Mouse (Mus musculus) MN1 (cell line): ENCODE results near the gene Prkag2.

ENCODE experiments used
- DNase-seq: peaks from one replicate; pipeline ENCODE4 v3.0.0-alpha.2; 2016; ENCODE audit warnings: low spot score

Gene Prkag2

DNA sequence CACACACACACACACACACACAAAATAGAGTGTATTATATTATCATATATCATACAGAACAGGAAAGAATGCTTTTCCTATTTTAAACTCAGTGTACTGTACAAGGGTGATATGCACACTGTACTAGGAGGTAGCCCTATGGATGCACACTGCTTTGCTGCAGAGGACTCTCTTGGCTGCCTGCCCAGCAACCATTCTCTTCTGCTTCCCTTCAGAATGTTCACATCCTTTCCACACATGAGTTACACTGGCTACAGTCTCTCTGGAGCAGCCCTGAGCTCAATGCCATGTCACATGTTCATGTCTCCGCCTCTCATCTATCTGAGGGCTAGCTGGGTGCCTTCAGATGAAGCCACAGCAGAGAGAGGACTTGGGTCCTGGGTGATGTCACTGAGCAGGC is 181.3 kb downstream of the Prkag2 start:
- peak; percentile 42 for DNase-seq

DNA sequence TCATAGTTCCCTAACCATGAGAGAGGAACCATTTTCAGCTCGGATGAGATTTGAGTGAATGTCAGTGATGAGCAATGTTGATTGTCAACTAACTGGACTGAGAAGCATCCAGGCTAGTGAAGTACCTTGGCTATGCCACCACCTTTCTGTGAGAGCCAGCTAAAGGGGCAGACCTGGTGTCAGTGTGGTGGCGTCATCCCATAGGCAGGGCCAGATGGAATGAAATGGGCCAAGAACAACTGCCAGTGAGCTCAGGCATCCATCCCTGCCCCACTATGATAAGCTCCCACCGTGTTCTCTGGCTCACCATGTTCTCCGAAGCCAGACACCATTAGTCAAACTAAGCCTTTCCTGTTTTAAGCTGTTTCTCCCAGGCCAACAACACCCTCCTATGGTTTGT is 183.9 kb downstream of the Prkag2 start:
- DNase-seq = no peak

DNA sequence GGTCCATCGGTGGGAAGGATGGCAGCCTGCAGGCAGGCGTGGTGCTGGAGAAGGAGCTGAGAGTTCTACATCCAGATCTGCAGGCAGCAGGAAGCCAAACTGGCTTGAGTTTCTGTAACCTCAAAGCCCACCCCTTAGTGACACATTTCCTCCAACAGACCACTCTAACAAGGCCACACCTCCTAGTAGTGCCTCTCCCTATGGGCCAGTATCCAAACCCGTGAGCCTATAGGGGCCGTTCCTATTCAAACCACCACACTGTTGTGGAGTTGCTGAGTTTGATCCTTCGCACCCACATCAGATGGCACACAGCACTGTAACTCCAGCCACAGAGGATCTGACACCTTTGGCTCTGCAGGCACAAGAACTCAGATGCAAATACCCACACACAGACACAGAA is 185.3 kb downstream of the Prkag2 start:
- no peak for DNase-seq

DNA sequence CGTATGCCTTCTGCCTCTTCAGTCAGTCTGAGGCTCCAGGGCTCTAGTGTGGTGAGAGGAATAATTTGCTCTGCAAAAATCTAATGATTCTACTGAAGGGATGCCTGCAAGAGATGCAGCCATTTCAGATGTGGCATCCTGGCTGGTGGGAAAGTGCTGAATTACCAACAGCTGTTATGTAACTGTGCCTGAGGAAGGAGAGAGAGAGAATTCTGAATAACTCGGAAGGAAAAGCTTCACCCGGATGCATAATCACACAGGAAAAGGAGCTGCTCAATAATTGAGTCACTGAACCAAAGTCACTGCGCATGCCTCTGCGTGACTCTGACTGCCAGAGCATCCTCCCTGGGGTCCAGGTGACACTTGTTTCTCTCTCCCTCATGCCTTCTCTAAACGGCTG is 186.8 kb downstream of the Prkag2 start:
- DNase-seq = no peak

DNA sequence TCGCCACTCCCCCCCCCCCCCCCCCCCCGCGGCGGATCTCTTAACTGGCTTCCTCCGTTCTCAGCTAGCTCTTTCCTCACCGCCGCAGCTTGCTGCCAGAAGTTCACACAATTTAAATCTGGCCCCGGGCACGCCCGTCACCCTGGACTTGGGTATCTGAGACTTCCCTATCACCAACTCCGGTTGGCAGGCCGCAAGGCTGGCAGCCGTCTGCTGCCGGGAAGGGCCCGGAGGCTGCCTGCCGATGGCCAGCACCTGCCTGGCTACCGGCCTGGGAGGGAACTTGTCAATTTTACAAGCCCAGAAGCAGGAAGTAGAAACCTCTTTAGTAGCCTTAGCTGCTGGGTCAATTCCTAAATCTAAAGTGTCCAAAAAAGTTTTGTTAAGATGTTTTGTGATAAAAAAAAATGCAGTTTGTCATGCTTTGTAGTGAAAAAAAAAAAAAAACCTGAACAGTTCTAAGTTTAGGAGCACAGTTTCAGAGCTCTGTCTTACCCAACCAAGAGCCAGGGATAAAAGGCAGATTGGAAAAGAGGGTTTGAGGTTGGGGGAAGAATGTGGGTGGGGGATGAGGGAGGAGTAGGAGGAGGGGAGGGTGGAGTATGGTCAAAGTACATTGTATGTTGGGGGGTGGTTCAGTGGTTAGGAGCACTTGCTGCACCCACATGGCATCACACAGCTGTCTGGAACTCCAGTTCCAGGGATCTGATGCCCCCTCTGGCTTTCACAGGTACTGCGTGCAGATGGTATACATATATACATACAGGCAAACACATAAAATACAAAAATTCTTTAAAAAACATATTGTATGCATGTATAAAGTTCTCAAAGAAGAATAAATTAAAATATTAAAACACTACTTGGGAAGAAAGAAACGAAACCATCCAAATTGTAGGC is 191.4 kb downstream of the Prkag2 start:
- peak; percentile 75 for DNase-seq

DNA sequence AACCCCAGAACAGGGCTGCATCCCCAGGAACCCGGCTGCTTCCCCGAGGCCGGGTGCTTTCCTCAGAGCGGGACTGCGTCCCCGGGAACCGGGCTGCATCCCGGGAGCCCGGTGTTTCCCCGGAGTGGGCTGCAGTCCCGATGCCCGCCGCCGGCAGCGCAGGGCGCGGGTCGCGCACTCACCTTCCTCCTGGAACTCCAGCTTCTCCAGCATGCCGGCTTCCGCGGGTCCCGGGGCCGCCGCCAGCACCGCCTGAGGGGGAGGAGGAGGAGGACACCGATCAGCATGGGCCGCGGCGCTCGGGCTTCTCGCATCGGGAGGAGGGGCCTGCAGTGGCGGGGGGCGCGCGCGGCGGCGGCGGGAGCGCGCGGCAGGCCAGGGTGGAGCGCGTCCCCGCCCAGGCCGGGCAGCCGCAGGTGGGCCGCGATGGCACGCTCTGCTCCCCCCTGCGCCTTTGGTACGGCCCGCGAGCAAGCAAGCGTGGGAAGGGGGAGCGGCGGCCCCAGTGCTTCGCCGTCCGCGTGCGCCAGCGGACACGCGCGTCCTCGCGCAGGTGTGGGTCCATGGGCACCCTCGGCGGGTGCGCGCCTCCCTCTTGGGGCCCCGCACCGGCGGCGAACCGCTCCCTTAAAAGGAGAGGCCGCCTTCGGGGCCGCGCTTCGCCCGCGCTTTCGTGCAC is 192.2 kb downstream of the Prkag2 start:
- DNase-seq = peak; percentile 91

DNA sequence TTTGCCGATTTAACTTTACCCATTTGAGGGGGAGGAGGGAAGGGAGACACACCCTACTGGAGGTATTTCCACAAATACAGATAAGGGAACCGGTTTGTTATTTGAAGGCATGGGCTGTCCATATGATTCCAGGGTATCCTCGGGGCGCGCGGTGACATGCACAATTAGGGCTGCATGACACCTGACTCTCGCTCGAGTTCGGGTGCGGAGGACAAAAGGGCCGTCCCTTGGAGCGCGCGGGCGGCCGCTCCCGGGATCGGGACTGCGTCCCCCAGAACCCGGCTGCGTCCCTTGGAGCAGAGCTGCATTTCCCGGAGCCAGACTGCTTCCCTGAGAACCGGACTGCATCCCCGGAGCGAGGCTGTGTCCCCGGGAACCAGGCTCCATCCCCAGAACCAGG is 192.7 kb downstream of the Prkag2 start:
- no peak for DNase-seq

DNA sequence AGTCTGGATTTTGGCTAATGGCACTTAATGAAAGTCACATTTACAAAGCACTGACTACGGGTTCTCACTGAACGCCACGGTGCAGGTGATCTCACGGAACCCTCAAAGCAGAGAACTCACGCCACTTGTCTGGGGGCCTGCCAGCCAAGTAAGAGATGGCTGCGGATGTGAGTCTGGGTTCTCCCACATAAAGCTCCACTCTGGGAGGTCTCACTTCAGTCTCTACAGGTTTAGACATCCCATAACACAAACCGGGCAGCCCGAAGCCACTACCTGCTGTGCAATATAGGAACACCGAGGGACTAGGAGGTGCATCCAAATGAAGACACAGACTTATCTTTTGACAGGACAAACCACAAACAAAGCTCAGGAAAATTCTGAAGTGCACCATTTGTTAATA is 193.6 kb downstream of the Prkag2 start:
- no peak for DNase-seq

DNA sequence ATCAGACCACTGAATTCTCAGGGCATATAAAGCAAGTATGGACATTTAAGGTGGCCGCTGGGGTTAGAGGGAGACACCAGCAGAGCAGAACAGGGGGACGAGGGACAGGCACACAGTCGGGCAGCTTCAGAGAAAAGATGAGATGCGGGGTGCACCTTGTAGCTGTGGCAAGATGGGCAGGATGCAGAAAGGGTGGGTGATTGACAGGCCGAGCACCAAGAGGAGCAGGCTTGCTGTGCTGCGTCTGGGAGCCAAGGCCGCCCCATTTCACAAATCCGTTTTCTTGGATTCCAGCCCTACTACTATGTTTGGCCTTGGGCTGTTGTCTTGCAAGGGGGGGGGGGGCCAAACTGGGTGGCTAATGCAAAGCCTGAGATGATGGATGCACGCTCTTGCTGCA is 195.5 kb downstream of the Prkag2 start:
- no peak for DNase-seq

DNA sequence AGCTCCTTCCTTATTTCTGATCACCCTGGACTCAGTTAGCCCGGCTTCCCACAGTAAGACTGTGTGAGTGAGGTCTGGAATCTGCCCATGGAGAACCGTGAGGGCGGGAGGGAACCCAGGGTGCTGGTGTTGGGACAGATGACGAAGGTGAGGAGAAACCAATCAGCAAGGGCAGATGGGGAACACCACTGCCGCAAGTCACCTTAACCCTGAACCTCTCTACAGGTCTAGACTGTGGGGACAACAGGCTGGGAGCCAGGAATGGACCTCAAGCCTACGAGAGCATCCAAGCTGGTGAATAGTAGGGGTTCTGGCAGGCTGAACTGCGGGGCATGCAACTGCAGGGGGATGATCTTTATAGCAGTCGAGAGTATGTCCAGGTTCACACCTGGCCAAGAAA is 196.0 kb downstream of the Prkag2 start:
- no peak for DNase-seq

DNA sequence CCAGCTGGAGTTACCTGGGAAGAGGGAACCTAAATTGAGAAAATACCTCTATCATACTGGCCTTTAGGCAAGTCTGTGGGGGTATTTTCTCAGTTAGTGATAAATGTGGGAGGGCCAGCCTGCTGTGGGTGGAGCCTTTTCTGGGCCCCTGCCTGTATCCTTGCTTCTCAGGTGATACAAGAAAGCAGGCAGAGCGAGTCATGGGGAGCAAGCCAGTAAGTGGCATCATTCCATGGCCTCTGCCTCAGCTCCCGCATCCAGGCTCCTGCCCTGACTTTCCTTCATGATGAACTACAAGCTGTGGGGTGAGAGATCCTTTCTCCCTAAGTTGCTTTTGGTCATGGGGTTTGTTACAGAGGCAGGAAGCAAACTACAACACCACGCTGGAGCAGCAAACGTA is 196.4 kb downstream of the Prkag2 start:
- no peak for DNase-seq

DNA sequence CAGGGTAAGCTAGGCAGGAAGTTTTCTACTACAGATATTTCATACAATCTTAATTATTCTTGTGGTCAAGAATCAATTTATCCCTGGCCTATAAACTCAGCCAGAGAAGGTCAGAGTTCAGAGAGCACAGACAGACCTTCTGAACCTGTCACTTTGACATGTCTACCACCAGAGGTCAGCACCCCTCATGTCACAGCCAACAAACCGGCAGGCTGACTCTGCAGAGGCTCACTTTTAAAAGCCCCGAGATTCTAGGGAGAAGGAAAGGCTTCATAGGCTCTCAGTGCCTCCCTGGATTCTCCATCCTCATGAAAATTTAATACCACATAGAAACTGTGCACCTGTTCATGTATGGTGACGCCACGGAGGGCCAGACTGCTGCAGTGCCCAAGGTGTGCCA is 197.6 kb downstream of the Prkag2 start:
- peak; percentile 42 for DNase-seq

DNA sequence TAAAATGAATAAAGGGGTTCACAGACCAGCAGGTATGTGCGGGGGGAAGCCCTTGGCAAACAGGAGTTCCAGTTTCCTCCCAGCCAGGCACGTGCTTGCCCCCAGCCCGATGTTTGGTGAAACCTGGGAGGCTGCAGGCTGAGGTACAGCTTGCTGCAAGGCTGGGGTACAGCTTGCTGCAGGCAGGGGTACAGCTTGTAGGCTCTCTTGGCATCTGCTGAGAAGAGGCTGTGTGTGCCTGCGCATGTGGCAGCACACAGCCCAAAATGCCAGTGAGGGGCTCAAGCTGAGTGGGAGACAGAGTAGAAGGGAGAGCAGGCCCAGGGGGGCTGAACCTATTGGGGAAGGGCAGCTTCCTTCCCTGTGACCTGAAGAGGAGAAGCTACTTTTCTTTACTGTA is 204.8 kb downstream of the Prkag2 start:
- DNase-seq = no peak

DNA sequence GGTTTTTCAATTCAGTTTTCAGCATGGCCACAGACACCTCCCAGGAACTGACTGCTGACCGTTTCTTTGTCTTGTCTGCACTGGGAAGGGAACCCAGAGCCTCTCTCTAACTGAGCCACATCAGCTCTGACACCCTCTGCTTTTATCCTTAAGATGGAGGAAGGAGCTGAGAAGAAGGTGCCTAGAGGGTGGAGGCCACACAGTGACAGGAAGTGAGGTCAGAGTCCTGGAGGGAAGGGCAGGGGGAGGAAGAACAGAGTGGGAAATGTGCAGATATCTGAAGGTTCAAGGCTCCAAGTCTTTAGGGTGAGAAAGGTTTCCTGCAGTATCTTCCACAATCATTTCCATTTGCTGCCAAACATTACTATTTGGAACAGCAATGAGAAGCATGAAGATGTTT is 205.6 kb downstream of the Prkag2 start:
- no peak for DNase-seq

DNA sequence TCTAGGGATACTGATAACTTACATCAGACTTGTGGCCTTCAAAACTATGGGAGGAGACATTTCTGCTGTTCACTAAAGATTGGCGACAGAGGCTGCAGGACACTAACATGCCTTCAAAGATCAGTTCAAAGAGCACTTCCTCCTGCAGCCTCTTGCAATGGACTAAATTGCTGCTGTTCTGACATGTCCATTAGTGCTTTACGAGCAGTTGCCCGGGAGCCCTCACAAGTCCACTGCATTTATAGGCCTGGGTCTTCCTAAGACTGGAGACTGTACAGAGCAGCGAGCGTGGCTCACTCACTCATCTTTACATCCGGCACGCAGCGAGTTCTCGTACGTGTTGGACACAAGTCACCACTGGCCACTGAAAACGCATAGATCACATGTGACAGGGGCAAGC is 208.0 kb downstream of the Prkag2 start:
- DNase-seq = no peak

DNA sequence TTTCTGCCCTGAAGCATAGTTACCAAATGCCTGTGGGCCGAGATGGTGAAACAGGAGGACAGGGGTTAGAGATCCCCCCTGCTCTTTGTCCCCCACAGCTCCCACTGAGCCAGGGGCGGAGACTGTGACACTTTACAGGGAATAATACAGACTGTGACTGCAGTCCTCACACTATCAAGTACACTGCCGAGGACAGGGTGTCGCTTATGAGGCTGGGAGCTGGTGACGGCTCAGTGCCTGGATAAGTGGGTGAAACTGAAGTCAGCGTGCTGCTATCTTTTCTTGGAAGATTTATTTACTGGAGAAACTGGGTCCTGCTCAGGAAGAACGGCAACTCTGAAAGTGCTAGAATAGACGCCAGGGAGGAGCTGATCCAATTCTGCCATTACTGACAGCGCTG is 210.6 kb downstream of the Prkag2 start:
- no peak for DNase-seq

DNA sequence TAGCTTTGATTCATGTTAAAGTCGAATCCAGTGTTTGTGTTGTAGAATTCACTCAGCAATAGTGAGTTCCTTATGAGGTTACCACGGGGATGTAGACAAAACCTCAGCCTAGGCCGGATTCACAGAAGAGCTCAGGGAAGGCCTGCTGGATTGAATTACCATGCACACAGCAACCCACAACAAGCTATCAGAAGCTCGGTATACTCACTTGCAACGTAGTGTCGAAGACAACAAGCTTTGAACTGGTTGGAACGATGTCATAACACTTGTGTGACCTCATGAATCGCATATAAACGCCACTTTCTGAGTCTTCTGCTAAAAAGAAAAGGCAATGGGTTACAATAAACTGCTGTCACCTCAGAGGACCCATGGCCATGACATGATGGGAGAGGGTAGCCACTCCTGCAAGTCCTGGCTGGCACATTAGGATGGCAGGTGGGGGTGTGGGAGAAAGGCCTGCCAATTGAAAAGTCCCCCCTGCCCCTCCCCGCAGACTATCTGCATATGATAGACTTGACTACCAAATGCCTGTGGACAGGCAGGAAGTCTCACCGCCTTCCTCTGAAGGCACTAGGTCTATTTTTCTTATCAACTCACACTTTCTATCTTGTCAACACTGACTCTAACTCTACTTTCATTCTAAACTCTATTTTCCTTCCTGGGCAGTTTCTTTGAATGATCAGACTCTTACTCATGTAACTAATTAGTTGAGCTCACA is 211.4 kb downstream of the Prkag2 start:
- DNase-seq = no peak

DNA sequence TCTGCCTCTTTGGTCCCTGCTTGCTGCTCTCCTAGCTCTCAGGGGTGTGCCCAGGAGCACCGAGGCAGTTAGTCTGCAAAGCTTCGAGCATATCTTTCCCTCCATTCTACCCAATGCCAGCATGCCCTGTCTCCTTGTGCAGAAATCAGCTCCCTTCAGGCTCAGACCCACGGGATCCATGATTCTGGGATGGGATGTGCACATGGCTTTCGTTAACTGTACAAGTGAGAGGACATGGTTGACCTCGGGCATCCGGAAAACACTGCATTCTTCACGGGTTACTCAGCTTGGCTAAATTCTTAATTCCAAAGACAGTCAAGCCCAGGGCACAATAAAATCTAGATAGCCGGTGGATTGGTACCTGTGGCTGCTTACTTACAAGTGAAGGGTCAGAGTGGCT is 213.2 kb downstream of the Prkag2 start:
- DNase-seq = no peak

DNA sequence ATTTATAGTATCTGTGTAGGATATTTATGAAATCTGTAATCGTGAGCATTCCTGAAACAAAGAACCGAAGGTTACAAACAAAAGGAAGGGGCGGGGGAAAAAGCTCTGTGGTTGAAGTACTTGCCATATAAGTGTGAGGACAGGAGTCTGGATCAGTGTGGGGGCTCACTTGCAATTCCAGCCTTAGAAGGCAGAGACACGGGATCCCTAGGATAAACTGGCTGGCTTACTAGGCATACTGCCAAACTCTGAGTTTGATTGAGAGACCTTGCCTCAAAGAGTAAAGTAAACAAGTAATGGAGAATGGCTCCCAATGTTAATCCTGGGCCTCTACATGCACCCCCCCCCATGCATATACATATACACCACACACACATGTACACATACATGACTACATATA is 221.7 kb downstream of the Prkag2 start:
- DNase-seq = no peak

DNA sequence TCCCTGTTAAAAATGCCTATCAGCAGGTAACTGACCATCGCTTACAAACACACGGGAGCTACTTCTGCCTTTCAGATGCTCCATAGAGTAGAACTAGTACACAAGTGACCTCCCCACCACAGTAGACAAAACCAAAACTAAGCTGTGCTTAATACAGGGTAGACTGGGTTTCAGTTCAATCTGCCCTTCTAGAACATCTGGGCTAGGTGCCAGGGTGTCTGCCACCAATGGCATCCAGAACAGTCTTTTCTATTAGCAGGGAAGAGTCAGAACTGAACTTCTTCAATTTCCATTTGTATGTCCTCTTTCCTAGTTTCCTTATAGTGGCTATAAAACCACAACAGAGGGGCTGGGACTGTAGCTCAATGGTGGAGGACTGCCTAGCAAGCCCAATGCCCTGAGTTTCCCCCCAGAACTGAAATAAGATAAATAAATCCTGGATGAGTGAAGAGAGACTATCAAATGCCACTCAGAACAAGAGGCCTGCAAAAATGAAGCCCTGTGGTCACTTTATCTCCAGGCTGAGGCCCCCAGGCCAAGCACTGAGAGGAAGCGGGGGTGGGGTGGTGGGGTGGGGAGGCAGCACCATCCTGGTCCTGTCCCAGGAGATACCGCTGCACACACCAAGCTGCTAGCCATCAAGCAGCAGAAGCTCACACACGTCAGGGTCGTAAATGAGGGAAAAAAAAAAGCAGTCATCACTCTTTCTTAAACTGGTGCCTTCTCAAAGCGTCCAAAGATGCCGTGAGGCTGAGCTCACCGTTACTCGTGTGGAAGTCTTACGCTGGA is 222.4 kb downstream of the Prkag2 start:
- DNase-seq = peak; percentile 24

DNA sequence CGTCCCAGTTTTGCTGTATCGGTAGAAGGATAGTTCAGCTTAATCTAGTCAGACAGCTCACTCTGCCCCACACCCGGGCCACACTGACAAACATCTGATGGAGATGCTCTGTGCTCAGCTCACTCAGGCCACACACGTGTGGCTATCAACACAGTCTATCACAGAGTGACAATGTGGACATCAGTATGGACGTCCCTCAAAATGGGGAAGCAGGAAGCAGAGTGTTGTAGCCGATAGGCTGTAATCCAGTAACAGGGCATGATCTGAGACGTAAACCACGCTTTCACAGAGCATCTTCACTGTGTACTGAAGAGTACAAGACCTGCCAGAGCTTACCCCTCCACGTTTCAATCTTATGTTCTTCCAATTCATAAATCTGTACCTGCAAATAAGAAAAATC is 223.8 kb downstream of the Prkag2 start:
- no peak for DNase-seq

DNA sequence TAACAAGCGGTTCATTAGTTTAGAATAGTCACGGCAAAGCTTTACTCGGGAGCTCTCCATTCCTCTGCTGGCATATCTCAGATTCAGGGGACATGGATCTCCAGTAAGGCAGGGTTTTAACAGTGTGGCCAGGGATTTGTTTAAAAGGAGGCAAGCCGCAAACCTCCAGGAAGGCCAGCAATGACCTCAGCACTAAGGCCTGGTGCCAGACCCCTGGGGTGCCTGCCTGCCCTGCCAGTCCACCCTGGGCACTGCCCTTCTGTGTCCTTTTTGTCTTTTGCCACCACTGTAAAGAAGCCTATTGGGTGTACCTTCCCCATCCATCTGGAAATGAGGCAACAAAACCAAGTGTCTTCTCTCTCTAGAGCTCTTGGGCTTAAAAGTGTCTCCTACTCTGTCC is 226.3 kb downstream of the Prkag2 start:
- DNase-seq = no peak
